Mouse (Mus musculus) cerebellum, postnatal 25 days (tissue): ENCODE results near the gene Lamtor2.
A peak's percentile ranks its signal among the peaks of the same experiment; 100 is the strongest.

ENCODE experiments used
- DNase-seq, 2 experiments: peaks; one replicate each; pipeline ENCODE4 v3.0.0; 2021; ENCODE audit warnings: mixed read lengths in 2 of 2

Gene Lamtor2

DNA sequence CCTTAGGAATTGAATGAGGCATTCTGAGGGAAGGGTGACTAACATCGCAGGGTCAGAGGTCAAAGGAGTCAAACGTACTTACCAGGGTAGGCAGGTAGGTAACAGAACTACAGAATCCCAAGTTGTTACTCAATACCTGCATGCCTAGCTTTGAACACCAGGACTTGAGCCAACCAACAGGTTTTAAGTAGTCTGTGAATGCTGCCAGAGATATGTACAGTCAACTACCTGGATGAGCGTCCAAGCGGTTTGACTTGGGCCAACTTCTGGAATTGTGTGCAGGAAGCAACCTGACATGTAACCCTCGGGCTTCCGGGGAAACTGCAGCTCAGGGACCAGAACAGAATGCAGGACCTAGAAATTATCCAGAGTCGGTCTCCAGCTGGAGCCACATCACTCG, 29.8 kb downstream of the Lamtor2 start:
- no peak for DNase-seq

DNA sequence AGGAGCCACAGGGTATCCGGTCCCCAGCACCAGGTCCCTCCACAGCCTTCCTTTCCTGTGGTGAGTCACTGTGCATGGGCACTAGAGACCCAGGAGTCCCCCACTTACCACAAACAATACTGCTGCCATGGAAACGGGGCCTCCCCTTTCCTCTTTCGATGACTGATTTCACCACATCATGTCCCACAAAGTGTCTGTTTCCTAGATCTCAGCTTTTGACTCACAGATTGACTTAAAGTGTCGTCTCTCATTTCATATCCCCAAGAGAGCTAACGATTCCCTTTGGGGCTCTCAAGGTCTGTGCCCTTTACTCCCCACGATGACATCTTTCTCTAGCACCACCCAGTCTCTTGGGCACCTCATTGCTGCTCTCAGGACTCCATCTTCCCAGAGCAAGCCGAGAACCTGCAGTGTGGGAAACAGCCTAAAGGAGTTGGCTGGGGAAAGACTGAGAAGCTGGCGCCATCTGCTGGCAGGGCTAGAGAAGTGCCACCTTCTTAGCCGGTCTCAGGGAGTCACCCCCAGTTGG, 31.0 kb downstream of the Lamtor2 start:
- DNase-seq = peak; percentile 71 to 75

DNA sequence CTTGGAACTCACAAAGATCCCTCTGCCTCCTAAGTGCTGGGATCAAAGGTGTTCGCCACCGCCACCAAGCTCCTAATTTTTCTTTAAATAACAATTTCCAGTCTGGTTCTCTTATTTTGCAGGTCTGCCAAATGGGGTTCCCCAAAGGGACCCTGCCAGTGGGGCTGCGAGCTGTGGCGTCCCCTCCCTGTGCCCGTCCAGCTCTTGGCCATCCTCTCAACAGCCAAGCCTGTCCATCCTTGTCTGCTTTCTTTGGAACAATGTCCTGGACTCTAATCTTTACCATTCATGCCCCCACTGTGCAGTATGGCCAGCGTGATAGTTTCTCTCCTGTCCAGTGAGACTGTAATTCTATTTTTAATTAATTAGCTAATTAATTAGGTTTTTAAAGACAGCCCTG, 31.7 kb downstream of the Lamtor2 start:
- no peak for DNase-seq

DNA sequence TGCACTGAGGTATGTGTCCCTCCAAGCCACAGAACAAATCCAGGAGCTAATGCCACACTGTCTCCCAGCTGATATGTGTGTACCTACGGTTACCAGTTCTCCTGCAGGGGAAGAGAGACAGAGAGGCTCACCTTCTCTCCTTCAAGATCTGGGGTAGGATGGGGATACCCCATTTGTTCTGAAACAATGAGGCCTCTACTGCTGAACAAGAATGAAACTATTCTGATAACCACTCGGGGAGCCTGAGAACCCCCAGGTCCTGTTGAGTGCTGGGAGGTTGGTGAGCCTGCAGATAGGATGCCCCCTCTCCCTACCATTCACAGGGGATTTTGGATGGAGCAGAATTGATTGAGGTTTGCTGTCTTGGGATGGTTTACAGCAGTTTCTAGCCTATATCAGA, 32.8 kb downstream of the Lamtor2 start:
- DNase-seq = no peak

DNA sequence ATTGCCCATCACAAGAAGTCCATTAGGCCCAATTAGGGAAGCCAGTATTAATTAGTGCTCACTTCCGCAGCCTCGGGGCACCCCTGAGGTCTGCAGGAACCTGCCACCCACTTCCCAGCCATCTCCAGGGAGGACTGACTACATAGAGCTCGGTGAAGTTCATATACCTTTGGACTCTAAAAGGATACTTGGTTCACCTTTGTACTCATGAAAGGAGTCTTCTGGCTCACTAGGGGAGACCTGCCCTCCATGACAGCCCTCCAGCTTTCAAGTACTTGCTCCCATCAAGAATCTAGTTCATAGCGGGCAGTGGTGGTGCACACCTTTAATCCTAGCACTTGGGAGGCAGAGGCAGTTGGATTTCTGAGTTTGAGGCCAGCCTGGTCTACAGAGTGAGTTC, 34.5 kb downstream of the Lamtor2 start:
- no peak for DNase-seq

DNA sequence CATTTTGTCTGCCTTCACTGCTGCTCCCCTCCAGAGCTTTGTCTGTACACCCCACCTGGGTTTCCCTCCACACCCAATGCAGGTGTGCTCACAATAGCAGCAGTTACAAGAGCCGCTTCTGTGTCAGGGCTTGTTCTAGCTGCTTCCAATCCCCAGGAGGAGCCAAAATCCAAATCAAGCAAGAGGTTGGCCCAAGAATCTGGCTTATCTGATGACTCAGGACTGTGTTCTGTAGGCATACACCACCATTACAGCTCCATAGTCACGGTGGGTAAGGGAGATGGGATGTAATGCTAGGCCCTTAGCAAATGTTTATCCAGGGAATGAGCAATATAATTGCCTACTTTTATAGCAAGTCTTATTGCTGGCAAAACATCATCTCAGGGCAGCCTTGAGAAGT, 36.5 kb downstream of the Lamtor2 start:
- no peak for DNase-seq

DNA sequence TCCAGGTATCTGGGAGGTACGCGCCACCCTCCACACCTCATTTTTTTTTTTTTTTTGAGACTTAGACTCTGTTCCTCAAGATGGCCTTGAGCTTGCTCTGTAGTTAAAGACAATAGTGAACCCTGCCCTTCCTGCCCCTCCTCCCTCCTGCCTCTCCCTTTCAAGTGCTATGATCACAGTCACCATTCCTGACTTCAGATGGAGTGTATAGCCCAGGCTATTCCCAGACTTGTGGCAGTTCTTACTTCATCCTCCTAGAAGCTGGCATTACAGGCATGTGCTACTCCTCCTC, 37.8 kb downstream of the Lamtor2 start:
- DNase-seq = no peak

DNA sequence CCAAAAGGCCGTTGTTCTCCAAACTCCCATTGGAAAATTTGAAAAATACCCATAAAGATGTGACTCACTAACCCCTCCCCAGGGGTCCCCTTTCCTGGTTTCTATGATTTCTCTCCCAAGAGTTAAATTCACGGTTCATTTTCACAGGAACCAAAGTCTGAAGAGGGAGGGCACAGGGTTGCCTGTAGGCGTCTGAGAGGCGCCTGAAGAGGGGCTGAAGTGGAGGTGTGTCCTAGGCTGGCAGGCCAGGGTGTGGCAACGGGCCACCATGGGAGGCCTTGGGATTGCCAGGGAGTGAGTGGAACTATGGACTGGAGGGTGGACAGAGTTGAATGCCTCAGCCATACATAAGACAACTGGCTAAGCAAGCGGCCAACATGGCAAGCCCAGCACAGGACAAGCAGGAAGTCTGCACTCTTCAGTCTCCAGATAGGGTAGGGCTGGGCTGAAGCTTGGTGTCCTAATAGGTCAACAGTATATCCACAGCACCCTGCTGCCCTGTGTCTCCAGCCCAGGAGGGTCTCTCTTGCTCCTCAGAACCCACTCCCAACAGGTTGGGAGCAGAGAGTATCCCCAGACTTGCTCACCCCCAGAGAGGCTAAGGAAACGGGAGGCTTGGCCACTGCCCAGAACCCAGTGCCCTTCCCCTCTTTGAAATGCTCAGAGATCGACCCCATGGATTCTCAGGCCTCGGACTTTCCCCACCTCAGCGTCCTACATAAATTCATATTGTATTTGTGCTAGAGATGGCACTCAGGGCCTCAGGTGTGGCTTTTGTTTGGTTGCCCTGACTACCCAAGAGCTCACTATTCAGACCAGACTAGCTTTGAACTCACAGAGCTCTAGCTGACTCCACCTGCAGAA, 38.4 kb downstream of the Lamtor2 start:
- no peak for DNase-seq

DNA sequence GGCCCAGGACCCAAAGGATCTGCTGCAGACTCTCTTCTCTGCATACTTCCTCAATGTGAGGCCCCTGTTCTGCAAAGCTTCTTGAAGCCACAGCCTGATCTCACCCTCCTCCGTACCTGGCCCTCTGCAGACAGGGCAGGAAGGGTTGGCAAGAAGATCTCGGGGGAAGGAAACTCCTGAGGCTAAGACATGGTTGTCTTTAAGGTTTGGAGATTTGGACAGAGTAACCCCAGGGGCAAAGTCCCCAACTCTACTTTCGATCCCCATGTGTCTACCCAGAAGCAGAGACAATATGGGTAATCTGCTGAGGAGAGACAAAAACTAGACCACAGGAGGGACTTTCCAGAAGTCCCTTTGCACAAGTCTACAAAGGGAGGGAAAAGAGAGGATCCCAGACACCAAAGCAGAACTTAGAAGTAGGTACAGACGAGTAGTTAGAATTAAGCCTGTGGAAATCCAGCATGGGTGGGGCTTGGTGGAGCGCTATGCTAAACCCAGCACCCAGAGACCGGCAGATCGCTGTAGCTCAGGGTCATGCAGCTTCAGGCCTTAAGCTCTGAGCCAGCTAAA, 39.2 kb downstream of the Lamtor2 start:
- no peak for DNase-seq

DNA sequence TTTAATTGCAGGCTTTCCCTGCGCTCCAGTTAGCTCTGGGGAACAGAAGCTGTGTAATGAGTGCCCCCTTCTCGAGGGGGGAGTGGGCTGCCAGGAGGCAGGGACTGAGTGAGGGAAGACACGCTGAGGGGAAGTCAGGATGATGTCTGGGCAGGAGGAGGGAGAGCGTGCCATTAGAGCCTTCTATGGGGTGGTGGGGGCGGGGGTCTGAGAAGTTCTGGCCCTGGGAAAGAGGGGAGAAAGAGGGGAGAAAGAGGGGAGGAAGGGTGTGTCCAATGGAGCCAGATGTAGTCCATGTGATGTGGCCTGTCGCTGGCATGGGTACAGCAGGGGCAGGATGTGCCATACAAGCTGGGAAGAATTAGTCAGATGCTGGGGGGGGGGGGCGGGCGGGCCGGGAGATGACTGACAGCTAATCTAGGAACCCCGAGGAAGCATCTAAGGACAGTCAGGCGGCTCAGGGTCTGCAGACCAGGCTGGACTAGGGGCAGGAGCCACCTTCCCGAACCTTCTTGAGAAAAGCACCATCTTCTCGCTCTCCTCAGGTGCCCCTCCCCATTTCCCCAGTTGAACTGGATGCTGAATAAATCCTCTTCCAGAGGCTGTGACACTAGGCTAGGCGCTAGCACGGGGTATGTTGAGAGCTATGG, 39.9 kb downstream of the Lamtor2 start:
- no peak for DNase-seq

DNA sequence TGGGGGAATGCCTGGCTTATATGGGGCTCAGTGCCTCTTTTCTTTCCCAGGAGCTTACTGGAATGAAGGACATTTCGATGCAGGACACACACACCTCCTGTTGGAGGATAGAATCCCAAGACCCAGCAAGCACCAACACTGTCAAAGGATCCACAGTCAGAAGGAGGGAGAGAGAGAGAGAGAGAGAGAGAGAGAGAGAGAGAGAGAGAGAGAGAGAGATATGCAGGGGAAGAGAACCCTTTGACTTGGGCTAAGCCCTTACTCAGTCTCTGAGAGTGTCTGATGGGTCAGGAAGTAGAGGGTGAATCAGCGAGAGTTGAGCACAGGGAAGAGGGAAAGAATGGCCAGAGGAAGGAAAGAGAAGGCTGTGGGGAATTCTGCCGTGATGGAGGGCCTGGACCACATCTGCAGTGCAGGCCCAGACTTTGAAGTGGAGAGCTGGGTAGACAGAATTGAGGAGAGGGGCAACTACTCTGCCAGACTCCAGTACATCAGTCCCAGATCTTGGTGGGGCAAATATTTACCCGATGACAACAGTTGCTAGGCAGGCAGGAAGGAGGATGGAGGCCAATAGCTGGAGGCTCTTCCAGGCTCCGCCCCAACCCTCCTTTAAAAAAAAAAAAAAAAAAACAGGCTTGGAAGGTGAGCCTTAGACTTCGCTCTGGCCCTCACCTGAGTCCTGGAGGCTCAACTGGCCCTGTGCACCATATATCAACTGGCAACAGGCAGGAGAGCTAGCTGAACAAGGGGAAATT, 40.6 kb downstream of the Lamtor2 start:
- no peak for DNase-seq

DNA sequence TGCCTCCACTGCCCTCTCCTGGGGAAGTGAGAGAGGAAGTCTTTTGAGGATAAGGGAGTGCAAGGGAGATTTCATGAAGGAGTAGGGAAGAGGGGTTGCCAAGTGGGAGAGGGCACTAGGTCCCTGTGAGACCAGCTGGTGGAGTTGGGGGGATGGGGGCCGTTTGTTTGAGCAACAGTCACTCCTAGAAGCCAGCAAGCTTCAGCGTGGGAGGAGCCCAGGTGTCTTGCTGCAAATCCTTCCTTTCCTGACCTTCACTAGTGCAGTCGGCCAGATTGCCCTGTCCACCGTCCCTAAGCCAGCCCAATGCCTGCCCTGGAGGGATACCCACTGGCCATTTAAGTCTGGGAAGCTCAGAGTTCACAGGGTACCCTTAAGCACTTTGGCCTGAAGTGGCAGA, 41.3 kb downstream of the Lamtor2 start:
- no peak for DNase-seq

DNA sequence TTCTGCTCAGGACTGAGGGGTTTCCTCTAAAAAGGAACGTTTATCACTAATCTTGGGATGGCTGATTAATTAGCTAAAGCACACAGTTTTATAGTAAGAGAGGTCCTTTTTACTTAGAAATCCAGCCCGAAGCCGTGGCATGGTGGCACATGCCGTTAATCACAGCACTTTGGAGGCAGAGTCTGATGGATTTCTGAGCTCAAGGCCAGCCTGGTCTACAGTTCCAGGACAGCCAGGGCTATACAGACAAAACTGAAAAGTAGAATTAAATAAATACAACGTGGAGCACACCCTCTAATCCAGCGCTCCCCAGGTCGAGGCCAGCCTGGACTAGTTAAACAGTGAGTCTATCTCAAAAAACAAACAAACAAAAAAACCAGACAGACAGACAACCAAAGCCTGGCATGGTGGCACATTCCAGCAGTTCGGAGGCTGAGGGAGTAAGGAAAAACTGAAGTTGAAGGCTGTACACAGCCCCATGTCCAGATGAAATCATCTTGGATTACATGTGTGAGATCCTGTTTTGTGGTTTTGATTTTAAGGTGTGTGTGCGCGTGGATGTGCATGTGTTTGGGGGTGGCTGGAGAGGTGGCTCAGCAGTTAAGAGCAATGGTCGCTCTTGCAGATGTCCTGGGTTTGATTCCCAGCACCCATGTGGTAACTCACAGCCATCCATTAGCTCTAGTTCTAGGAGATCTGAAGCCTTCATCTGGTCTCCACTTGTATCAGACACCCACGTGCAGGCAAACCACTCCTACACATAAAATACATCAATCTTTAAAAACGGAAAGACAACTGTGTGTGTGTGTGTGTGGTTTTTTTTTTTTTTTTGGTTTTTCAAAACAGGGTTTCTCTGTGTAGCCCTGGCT, 42.2 kb downstream of the Lamtor2 start:
- DNase-seq = no peak

DNA sequence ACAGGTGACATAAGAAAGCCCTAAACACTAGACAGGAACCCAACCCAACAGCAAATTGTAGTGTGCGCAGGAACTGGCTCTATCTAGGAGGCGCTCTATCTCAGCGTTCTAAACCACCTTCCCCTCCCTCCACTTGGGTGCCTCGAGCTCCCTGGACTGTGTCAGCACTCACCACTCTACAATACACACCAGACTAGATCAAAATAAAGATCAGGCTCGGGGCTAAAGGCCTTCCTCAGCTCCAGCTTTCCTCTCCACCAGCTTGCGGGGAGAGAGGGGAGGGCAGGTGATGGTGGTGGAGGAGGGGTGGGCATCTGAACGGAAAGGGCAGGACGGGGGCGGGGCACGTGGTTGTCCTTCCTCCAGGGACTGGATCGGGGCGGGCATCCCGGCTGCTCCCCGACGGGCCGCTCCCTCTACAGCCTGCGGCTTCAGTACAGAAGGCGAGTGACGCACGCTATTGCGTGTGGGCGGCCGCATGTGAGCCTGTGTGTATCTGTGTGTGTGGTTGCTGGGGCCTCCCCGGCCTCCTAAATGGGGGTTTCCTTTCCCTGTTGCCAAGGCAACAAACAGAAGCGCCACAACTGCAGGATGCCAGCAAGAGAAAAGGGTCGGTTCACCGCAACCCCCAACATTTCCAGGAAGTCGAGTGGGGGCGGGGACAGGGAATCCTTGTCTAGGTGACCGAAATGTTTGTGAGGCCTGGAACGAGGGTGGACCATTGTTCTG, 43.0 kb downstream of the Lamtor2 start, which contains the start of gene Lmna:
Lmna (minus strand) TSS at position 265 of the 729 bp plus-strand sequence.
- peak; percentile 92 to 97 for DNase-seq

DNA sequence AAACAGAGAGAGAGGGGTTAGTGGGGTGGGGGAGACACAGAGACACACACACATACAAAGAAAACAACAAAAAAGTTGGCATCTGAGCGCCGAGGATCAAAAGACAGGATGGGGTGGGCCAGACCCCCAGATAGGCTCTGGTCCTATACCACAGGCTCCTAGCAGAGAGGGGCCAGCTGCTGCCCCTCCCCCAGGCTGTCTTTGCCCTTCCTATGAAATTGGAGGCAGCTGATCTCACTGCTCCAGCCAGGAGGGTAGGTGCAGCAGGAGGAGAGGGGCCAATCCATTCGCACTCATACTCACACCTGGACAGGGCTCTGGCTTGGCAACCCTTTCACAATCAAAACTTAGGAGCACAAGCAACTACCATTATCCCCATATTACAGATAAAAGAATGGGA, 43.6 kb downstream of the Lamtor2 start:
- no peak for DNase-seq

DNA sequence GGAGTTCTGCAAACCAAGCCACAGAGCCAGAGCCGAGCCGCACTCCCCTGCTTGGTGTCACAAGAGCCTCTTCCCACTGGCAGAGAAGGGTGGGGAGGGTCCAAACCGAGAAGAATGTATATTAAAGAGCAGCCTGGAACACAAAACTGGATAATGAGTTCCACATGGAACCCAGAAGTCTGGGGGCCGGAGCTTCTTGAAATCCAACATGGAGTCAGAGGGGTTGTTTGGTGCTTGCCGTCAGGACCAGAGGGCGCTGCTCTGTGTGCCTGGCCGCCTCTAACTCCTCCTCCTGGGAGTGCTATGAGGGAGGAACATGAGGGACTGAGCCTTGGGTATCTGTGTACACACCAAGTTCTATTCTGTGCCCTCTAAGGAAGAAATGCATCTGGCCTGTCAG, 47.1 kb downstream of the Lamtor2 start:
- DNase-seq = no peak

DNA sequence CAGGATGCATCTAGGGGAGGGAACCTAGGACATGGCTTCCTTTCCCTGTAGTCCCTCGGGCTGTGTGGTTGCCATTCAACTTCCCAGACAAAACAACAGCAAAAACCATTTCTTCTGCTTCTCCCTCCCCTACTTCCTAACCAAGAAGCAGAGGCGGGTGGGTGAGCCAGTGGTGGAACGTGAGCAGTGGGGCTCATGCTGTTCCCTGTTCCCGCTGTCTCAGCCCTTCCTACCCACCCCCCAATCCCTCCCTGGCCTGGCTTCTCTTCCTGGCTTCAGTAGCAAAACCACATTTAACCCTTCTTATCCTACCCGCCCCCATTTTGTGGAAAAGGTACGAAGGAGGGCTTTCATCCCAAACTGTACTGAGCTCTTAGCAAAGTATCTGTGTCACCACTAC, 47.8 kb downstream of the Lamtor2 start:
- no peak for DNase-seq

DNA sequence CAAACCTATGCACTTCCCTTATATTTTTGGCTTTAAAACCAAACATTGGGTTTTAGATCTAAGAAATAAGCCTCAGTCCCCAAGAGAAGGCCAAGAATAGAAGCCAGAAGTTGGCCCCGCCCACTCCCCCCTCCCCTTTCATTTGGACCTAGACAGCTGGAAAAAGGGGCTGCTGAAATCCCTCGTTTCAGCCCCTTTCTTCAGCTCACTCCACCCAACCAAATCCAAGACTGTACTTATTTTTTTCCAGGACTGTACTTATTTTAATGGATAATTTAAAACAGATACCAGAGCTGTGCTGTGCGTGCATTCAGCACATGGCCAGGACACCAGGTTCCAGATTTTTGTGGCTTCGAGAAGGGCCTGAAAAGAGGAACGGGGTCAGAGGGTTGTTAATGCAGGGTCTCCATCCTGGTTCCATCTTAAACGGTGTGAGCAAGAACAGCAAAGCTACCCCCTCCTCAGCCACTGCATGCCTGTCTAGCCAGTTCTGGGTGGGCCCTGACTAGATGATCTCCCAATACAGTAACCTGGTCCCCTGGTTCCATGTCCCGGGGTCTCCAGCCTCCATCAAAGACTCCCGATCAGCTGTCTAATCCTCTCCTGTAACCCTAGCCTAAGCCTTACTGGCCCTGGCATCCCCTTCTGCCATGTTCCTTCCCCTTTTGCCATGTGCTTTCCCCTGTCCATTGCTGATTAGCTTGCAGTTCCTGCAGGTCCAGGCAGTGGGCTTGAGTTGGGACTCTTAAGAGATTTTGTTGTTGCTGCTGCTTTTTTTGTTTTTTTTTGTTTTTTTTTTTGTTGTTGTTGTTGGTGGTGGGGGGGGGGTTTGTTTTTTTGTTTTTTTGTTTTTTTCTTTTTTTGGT, 48.8 kb downstream of the Lamtor2 start:
- DNase-seq = no peak

DNA sequence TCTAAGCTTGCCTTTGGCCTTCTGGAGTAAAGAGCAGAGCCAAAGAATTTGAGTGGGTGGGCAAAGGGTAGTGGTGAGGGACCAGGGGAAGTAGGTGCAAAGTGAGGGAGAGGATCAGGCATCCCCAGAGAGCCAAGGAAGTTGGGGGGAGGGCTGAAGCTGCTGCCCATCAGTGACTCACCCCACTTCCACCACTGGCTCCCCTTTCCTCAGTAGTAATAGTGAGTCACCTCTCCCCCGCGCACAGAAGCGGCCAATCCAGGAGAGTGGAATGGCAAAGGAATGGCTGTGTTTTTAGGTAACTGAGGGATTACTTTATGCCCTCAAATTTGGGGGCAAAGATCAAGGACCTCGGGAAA, 49.4 kb downstream of the Lamtor2 start:
- no peak for DNase-seq

DNA sequence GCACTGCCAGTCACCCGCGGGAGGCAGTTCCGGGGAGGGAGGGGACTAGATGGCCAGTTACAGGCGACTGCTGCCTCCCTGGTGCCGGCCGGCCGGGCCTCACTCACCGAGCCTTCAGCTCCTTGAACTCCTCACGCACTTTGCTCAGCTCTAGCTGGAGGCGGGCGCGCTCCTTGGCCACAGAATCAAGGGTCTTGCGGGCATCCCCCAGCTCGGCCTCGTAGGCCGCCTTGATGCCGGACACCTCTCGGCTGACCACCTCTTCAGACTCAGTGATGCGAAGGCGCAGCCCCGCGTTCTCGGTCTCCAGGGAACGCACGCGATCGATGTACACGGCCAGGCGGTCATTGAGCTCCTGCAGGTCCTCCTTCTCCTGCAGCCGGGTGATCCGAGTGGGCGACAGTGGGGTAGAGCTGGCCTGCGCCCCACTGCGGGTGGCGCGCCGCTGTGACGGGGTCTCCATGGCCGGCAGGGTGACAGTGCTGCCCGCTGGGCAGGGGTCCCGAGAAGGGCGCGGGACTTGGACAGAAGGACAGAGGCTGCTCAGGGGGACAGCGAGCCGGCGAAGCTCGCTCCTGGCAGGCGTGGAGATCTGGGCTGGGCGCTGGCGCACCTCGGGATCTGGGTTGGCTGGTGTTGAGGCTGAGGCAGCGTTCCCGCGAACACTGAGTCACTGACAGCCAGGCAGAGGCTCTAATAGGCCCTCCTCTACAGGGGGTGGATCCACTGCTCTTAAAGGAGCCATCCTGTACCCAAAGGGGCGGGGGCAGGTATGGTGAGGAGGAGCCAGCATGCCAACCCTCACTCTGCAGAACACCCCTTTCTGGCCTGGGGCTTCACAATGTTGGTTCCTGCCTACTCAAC, 50.0 kb downstream of the Lamtor2 start:
- DNase-seq = peak; percentile 95
